Mouse (Mus musculus) CD4-positive naive resting alpha-beta T cell, adult 57 days (primary cell): ENCODE results near the gene Cgas. TPM values are rescaled to one million over a fixed set of nuclear protein-coding genes. Genes with fewer than 3 reads are reported as not detected.

ENCODE experiments used
- total RNA-seq: library from RNA; stranded (reverse); gene quantifications from one replicate; pipeline ENCODE4 v1.2.4, GENCODE M21; 2023

Cgas gene
- total RNA-seq: 2.4 TPM

GRCm38 (mm10) chr9:78442579-78443392, at the start of gene Cgas:
Cgas (minus strand) TSS chr9:78443237.

DNA sequence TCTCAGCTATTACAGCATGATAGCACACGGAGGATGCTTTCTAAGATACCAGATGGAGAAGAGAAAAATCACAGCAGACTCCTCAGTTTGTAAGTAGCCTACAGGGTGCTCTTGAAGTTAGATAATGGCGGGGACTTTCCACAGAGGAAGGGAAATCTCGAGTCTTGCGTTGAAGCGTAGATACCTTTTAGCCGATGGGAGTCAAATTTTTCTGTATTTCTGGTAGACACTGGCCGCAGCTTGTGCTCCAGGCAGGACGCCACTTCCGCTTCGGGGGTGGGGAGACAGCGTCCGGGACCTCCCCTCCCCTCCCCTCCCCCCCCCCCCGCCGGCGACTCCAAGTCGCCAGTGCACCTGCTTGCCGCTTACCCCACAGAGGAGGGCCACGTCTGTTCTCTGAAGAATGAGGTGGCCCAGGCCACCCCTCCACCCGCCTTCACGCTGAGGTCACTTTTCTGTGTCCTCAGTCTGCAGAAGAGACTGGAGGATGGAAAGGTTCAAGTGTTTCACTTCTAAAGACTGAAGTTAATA, 45.9 kb upstream of the Cgas start, which contains the start of gene Eef1a1:
Eef1a1 (minus strand) TSS at position 262 of the 531 bp plus-strand sequence.

GRCm38 (mm10) chr9:78447973-78448873, 5.2 kb upstream of the Cgas start, which contains the start of the genes Mto1 and Gm17324:
Mto1 (plus strand) TSS chr9:78448208.
Gm17324 (minus strand) TSS chr9:78448786.

DNA sequence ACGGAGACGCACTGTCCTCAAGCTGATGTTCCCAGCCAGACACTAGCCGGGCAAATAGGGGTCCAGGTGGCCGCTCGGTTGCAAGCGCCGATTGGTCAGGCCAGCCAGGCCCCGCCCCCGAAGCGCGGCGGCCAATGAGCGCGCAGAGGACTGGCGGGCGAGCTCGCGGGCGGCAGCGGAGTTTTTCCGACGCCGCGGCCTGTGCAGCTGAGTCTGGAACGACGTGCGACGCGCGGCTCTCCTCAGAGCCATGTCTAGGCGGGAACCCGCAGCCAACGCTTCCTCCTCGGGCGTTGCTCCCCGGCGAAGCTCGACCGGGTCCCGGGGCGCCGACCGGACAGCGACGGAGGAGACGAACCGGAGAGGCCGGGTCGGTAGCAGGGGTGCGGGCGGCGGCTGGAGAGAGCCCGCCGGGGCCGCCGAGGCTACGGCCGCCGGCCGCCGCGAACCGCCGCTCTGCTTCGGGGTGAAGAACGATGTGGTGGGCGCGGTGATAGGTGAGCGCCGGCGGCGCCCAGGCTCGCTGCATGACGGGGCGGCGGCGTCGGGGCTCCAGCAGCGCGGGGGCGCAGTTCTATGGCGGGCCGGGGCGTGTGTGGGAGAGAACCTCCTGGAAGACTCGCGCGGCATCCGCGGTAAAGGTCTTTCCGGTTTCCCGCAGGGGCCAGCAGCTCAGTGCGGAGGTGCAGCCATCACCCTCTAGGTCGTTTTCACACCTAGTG, 47.2 kb downstream of the Cgas start, which contains the start of gene Ddx43:
Ddx43 (plus strand) TSS at position 148 of the 722 bp plus-strand sequence.

Other genes with a start within 250 kb of the Cgas start
- not detected for gene Gsta1, start 212.6 kb downstream of the Cgas start, total RNA-seq
- gene Gm3776, start 186.1 kb downstream of the Cgas start, total RNA-seq: not detected
- not detected for gene Gm10639, start 153.3 kb downstream of the Cgas start, total RNA-seq
- gene Omt2a, start 128.4 kb downstream of the Cgas start, total RNA-seq: not detected
- gene Omt2b, start 115.6 kb downstream of the Cgas start, total RNA-seq: not detected
- gene Gsta2, start 87.4 kb downstream of the Cgas start, total RNA-seq: not detected
- gene Dppa5a, start 75.1 kb downstream of the Cgas start, total RNA-seq: not detected
- gene Ooep, start 64.5 kb downstream of the Cgas start, total RNA-seq: not detected
- gene Ddx43, start 47.5 kb downstream of the Cgas start, total RNA-seq: 0.41 TPM
- 23.9 TPM for gene Mto1, start 5.0 kb upstream of the Cgas start, total RNA-seq
- gene Gm17324, start 5.5 kb upstream of the Cgas start, total RNA-seq: 0.65 TPM
- gene Eef1a1, start 45.9 kb upstream of the Cgas start, total RNA-seq: 10,804 TPM
- gene Slc17a5, start 144.8 kb upstream of the Cgas start, total RNA-seq: 6.9 TPM
- not detected for gene Cd109, start 172.3 kb upstream of the Cgas start, total RNA-seq